Mouse (Mus musculus) monocyte, adult 2 months (primary cell): ENCODE measurements at regions not wholly inside any gene's neighbourhood (a gene's known extent, or its start where the extent isn't known, plus 50 kb on each side); places are given as distances from the start of the nearest gene placed in this dataset.

Experiments
- DNase-seq, 2 experiments: peaks; one replicate each; pipeline ENCODE4 v3.0.0; 2022; ENCODE audit warnings: low spot score in 2 of 2, low read depth in 1 of 2

GRCm38 (mm10) chr6:117104047-117104446 is 64.3 kb upstream of the Cxcl12 start:
- DNase-seq = no peak

GRCm38 (mm10) chr6:117104463-117104862 is 63.9 kb upstream of the Cxcl12 start:
- no peak for DNase-seq

- no peak for DNase-seq
These were observed 63.1 kb upstream of the Cxcl12 start for GRCm38 (mm10) chr6:117105182-117105589.

GRCm38 (mm10) chr6:117110291-117110690 is 58.0 kb upstream of the Cxcl12 start:
- DNase-seq = no peak

DNA sequence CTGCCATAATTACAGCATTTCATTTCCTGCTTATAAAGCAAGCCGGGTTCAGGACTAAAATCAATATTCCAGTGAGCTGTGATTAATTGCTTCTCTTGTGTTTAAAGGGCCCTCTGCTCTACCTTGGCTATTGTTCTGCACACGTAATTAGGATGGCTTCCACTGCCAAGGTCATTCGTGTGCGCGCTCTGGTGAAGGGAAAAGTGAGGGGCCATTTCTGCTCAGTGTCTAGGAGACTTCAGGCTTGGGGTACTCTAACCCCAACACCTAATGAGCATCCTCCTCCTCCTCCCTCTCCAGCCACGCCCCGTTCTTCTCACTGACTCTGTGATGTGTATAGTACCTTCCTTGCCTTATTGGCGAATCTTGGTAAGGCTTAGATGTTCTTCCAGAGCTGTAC is 53.5 kb upstream of the Cxcl12 start:
- DNase-seq = no peak

DNA sequence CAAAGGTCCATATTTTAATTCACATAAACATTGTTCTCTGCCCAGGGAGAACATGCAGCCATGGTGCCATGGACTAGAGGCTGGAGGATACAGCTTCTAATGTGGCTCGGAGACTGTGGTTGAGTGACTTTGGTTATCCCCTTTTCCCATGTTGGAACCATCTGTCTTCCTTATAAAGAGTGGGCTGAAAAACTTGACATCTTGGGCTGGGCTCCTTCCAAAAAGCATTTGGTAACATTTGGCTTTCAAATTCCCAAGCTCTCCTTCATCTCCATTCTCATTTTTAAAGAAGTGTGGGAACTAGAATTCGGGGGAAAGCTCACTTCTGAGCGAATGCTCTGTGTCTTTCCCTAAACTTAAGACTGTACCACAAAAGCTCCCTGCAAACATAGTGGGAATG is 50.3 kb upstream of the Cxcl12 start:
- no peak for DNase-seq
